Mouse (Mus musculus) layer of hippocampus, adult 18-20 months (tissue): ENCODE data around the gene Pmpca. TPM values are rescaled to one million over a fixed set of nuclear protein-coding genes. Genes with fewer than 3 reads are reported as not detected.

Source experiments
- DNase-seq, 2 experiments: peaks; one replicate each; pipeline ENCODE4 v3.0.0; 2022; ENCODE audit warnings: low spot score in 2 of 2
- total RNA-seq, 2 experiments: library from RNA; stranded (reverse); gene quantifications; 2 replicates each; pipeline ENCODE4 v1.2.3; 2021

Gene Pmpca
- total RNA-seq, 2 experiments from 2014 or later: 83.4 to 91.8 TPM

DNA sequence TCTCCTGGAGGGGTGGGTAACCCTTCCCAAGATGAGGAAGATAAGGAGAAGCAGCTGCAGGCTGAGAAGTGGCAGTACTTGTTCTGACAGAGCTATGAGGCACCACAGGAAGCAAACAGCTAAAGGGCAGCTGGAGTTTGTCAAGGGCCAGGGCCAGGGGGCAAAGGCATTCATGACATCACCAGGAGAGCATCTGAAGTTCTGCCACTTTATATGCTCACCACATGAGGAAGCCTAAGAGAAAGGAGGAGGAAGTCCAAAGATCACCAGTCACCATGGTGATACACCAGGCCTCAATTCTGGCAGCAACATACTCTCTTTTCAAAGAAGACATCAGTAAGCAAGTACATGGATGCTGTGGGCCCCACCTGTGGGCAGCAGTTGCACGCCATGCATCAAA is 33.9 kb downstream of the Pmpca start:
- DNase-seq: no peak

DNA sequence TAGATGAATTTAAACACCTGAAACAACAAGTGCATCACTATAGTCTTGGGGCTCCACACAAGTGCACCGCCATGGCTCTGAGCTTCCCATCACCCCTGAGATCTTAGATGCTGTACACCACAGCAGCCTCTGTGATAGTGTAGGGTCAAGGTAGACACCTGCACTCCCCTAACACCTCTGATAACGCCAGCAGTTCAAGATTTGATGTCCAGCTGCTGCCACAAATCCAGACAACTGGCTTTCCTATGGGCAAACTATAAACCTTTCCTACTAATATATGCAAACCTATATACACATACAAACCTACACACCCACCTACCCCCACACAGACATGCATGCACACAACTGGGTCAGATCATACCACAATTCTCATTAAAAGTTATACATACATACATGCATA is 35.4 kb downstream of the Pmpca start:
- no peak for DNase-seq

DNA sequence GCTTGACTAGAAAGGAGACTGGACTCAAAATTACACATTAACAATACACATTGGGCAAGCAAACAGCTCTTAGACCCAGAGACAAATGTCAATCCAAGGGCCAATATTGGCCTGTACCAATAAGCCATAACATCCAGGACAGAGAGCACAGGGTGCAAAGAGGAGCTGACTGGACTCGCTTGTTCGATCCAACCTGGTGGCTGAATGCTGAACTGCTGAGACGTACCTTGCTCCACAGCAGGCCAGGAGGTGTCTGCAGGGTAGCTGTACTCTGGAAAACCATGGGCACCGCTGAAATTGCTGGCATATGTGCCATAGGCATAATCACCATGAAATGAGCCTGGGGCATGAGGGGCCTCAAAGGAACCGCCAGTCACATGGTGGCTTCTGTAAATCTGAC is 40.7 kb downstream of the Pmpca start:
- DNase-seq: no peak

DNA sequence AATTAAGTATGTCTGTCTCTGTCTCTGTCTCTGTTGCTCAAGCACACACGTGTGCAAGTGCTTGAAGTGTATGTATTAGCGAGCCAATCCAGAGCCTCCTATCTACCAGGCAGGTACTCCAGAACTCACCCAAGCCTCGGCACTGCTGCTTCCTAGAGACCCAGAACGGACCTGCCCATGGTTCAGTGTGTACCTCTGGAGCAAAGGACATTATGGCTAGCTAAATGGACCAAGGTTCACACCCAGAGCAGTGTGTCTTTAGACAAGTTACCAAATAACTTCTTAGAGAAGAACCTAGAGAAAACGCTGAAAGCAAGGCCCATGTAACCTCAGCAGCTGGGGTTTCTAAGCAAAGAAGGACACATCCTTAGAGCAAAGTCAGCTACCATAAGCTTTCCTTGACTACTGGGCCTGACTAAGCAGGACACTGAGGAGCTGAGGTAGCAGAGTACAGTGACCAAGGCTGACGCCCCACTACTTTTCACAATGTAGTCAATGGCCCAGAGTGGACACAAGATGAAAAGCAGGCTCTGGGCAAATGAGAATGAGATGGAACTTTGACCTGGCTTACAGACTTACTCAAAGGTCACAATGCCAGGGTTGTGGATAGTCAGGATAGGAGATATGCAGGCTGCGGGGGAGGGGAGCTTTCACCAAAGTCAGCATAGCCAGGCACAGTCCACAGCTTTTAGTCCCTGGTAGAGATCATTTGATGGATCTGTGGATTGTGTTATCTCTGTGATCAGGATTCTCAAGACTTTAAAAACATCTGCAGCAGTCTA is 45.8 kb downstream of the Pmpca start:
- DNase-seq: no peak

DNA sequence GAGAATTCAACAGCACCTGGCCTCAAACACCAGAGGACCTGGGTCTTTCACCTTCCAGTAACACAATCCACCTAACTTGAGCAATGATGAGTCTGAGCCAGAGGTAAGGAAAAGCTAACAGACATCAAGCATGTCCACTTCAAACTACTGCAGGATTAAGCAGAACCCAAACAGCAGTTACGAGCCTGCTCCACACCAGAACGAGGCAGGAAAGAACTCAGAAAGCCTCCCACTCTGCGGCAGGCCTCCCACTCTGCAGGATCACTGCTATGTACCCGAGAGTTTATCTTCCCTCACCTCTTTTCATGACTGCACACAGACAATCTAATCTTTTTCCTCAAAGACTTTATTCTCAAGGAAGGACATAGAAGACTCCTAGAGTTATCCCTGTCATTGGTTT is 48.1 kb downstream of the Pmpca start:
- peak; percentile 45 to 72 for DNase-seq

DNA sequence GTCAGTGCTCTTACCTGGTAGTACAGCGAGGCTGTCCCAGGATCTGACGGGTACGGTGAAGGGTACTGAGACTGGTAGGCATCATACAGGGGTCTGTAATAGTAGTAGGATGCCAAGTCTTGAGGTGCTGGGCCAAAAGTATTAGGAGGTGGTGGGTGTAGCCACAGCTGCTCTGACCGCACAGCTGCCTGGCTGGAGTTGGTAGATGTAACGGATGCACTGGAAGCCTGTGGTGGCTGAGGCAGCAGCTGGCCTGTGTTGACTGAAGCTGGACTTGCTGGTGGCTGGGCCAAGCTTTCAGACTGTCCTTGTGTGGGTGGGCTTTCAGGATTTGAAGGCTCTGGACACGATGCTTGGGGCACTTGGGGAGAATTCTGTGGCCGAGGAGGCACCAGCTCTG is 49.2 kb downstream of the Pmpca start:
- DNase-seq: no peak

DNA sequence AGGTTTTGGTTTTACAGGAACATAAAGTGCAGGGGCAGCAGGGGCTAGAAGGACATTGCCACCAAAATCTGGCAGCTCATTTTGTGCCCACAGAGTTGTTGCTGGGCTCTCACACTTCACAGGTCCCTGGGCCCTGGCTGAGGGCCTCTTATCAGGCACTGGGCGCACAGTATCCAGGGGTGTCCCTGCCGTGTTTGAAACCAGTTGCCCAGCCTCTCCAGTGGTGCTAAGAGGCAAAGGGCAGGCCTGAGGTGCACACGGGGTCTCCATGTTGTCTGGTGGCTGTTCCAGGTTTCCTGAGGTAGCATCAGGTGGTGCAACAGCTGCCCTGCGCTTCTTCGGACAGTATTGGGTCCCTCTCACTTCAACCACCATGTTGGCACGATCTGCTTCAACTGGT is 50.5 kb downstream of the Pmpca start:
- no peak for DNase-seq

DNA sequence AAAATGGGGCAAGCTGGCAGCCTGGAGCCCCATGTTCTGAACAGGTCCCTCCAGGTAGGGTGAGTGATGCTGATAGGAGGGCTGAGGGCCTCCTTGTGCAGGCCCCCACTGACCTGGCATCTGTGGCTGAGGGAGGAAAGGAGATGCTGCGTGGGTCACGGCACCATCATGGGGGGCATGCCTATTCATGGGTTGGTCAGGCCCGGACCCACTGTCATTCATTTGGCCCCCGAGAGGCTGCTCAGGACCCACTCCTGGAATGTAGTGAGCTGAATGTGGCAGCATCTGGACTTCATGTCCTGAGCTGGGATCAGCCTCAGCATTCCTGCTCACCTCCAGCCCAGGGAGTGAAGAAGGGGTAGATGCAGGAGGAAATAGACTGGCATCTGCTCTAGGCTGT is 52.1 kb downstream of the Pmpca start:
- no peak for DNase-seq

DNA sequence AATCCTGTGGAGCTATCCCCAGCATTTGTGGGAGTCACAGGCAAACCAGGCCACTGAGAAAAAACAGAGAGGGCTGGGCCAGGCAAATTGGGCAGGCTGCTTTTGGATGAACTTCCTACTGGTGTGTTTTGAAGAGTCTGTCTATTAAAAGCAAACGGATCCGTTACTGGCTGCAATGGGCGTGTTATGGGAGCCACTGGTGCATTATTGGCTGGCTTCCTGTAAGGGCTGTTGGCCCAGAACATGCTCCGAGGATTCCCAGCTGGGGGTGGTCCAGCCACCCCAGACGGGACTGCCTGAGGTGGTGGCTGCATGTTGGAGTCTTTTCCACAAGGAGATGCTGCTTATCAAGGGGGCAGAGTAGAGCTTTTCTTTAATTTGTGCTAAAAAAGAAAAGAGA is 52.5 kb downstream of the Pmpca start:
- DNase-seq: no peak

DNA sequence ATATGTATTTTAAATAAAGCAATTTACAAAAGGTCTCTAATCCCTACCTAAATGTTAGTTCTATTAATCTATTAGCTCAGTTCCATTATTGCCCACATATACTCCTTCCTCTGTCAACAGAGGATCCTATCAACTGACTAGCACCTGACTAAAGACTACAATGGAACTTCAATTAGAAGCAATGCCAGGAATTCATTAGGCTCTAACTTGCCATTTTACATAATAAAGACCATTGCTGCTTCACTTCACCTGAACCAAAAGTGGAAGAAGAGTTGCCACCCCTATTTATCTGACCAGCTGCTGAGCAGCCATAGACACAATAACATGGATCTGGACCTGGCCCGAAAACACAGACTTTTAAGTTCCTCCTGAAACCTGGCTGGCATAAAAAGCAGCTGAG is 53.7 kb downstream of the Pmpca start:
- DNase-seq: no peak

DNA sequence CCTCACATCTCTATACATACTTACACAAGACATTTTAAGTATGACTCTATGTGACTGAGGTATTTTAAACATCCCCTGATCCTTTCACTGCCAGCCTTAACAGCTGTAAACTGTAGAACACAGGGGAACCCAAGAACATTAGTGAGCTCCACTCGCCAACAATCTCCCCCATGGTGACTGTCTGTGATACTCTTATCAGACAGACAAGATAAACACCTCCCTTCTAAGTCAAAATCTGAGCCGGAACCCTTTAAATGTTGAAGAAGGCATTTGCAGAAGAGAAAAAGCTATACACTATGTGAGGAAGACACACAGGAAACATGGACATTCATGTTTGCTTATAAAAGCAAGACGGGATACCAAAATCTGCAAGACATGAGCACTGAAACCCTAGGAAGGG is 54.7 kb downstream of the Pmpca start:
- DNase-seq: no peak

DNA sequence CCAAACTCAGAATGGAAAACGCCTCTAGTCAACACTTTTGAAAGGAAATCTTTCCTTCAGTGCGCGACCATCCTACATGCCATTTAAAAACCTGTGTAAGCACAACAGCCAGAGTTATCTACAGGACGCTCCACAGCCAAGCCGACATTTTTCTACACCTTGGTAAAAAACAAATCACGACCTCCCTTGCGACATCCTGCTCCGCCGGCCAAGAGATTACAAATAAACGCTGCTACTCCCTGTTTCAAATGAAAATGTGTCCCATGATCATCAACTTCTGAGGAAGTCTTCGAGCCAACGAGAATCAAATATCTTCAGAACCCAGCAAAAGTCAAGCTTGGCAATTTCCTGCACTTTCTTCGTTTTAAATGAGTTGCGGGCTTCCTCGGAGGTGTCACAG is 55.2 kb downstream of the Pmpca start:
- DNase-seq: no peak

DNA sequence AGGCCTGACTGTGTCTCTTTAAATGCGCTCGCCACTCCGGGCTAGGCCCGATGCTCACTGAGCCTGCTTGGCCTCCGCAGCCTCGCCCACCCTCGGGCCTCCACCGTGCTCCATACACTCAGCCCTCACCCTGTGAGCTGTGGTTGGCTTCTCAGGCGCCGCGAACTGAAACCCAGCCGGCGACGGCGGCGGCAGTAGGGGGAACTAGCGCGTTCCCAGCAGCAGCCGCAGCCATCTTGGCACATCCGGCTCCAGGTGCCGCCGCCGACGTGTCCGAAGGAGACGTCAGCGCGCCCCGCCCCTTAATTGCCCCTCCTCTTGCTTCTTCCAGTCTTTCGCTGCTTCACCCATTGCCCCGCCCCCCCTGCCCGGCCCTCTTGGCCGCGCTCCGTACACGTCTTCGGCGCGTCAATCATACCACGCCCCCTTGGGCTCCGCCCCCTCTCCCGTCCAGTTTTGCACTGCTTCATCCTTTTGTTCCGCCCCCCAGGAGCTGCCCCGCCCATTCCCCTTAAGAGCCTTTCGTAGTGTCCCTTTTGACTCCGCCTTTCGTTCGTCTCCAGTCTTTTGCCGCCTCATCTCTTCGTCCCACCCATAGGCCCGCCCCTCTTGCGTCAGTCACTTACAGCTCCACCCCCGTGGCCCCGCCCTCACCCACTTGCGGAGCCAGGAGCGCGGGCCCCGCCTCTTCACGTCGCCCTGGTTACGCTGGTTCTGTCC is 56.0 kb downstream of the Pmpca start, which contains the start of gene Sec16a:
TSS of gene Sec16a (minus strand) at position 271 of the 720 bp plus-strand sequence.
- DNase-seq: peak; percentile 99 to 100

DNA sequence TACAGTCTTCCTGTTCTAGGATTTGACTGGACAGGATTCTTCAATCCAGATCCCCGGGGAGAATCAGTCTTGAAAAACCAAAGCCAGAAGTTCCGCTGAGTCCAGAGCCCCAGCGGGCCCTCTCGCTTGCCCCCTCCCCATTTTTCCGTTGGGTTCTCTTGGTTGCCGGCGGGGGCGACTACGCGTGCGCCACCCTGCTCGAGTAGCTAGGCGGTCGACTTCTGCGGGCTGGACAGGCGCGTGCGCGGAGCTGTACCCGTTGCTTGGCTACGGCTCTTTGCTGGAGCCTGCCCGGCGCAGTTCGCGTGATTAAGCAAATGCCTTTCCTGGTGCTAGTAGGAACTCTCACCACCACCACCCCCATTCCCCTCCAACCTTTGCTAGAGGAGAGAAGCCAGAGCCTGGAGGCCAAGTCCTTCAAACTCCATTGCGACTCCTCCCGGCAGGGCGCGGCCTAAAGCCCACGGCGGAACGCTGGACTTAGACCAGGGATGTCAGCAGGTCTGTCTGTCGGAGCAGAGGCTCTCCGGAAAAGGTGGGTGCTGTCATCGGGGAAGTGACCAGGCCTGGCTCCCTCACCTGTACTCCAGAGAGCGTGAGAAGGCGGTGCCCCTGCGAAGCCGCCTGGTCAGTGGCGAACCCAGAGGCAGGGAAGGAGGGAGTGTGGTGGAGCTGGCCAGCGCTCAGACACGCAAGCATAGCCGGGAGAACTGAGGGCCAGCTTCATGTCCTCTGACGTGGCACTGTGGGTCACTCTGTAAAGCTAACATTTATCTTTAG is 56.7 kb downstream of the Pmpca start:
- DNase-seq: peak; percentile 93 to 97

DNA sequence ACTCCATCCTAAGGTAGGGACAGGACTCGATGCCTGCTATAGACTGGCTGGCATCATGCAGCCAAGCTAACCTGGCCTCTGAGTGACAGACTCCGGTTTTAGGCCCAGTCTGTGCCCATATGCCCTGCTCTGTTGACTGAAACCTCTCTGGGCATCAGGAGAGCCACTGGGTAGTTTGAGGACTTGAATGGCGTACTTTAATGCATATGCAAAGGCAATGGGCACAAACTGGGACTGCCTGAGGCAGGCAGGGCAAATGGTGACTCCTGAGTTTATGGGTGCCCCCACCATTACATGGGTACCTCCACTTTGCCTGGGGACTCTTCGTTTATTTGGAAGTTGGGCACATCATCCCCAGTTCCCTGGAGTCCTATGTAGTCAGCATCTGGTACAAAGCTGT is 57.5 kb downstream of the Pmpca start:
- no peak for DNase-seq

Other genes with a start within 250 kb of the Pmpca start
- under 1 TPM in 1 of 2 experiments, not detected in 1; 0.15 TPM for gene Lhx3, start 181.1 kb upstream of the Pmpca start, total RNA-seq
- 10 to 100 TPM; 24.2 to 25.5 TPM for gene Qsox2, start 151.8 kb upstream of the Pmpca start, total RNA-seq
- under 1 TPM; 0.63 to 0.82 TPM for gene Ccdc187, start 94.8 kb upstream of the Pmpca start, total RNA-seq
- 10 to 100 TPM; 37.4 to 38.4 TPM for gene Gpsm1, start 73.8 kb upstream of the Pmpca start, total RNA-seq
- 10 to 100 TPM; 26.0 to 28.4 TPM for gene Dnlz, start 37.2 kb upstream of the Pmpca start, total RNA-seq
- 1 to 10 TPM; 1.5 to 3.5 TPM for gene Card9, start 28.4 kb upstream of the Pmpca start, total RNA-seq
- 10 to 100 TPM; 58.8 to 64.6 TPM for gene Snapc4, start 8.7 kb upstream of the Pmpca start, total RNA-seq
- 100 to 1,000 TPM; 140 to 141 TPM for gene Entr1, start within 50 bp of the Pmpca start, total RNA-seq
- gene Inpp5e, start 19.9 kb downstream of the Pmpca start, total RNA-seq: 10 to 100 TPM; 23.3 to 24.5 TPM
- gene Sec16a, start 55.9 kb downstream of the Pmpca start, total RNA-seq: 10 to 100 TPM; 50.3 to 50.4 TPM
- 10 to 100 TPM; 26.4 to 26.9 TPM for gene Notch1, start 127.3 kb downstream of the Pmpca start, total RNA-seq
- 10 to 100 TPM; 53.5 to 59.7 TPM for gene Egfl7, start 190.7 kb downstream of the Pmpca start, total RNA-seq
- not detected for gene Gm20532, start 197.3 kb downstream of the Pmpca start, total RNA-seq
- 1 to 10 TPM; 2.1 to 2.5 TPM for gene Agpat2, start 215.1 kb downstream of the Pmpca start, total RNA-seq
- gene Fam69b, start 239.1 kb downstream of the Pmpca start, total RNA-seq: 10 to 100 TPM; 67.9 to 72.8 TPM